Mouse (Mus musculus) liver, embryonic 14.5 days (tissue): ENCODE data around the gene Atg13.

Experiments used
- CTCF ChIP-seq: IDR thresholded peaks from 2 replicates; pipeline ENCODE4 v1.5.1; 2016; ENCODE audit warnings: antibody characterized with exemption, low read depth, control low read depth
- EP300 ChIP-seq: IDR thresholded peaks from 2 replicates; pipeline ENCODE4 v1.6.1; 2016; ENCODE audit warnings: antibody characterized with exemption, low read depth

DNA sequence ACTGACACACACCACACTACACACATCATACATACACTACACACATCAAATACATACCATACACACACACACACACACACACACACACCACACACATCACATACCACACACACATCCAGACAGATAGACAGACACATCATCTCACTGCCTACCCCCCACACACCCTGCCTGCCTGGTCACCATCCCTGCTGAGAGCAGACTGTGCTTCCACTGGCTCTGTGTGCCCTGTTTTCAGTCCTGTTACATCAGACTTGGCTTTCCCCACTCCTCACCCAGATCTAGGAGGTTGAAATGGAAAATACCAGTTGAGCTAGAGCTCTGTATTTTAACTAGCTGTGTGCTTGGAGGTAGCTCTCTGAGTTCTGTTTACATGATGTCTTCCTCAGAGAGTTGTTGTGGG is 45.6 kb downstream of the Atg13 start:
- no peak for TF ChIP-seq CTCF
- no peak for TF ChIP-seq EP300
